Mouse (Mus musculus) forebrain, embryonic 14.5 days (tissue): Measurements from ENCODE around the gene Sgo2b. TPM values are rescaled to one million over a fixed set of nuclear protein-coding genes. Genes with fewer than 3 reads are reported as not detected.

Experiments
- ATAC-seq: fragments of 200-750 bp; cut with Nextera tagmentation; 2 replicates; pipeline ENCODE4 v1.8.0; 2017; ENCODE audit warnings: mild to moderate bottlenecking, moderate library complexity
- DNase-seq: peaks from one replicate; pipeline ENCODE4 v3.0.0-alpha.2; 2015; ENCODE audit warnings: low spot score
- H3K27ac ChIP-seq: fragments of 300-500 bp; sonication (generic); 2 replicates; pipeline ENCODE4 v1.5.1; 2014; ENCODE audit warnings: low read depth, mild to moderate bottlenecking, control low read depth, low read length, moderate library complexity
- H3K27me3 ChIP-seq: fragments of 300-500 bp; sonication (generic); replicated peaks from 2 replicates; pipeline ENCODE4 v1.6.1; 2014; ENCODE audit warnings: low read length, control low read depth, mixed read lengths; ENCODE audit not compliant: control insufficient read depth, insufficient read depth
- H3K36me3 ChIP-seq: fragments of 300-500 bp; sonication (generic); 2 replicates; pipeline ENCODE4 v1.6.1; 2014; ENCODE audit warnings: low read length, control low read depth; ENCODE audit not compliant: control insufficient read depth, insufficient read depth
- H3K4me1 ChIP-seq: fragments of 300-500 bp; sonication (generic); 2 replicates; pipeline ENCODE4 v1.6.1; 2014; ENCODE audit warnings: antibody characterized with exemption, low read length, control low read depth; ENCODE audit not compliant: control insufficient read depth, insufficient read depth
- H3K4me2 ChIP-seq: fragments of 300-500 bp; sonication (generic); 2 replicates; pipeline ENCODE4 v1.6.1; 2014; ENCODE audit warnings: mild to moderate bottlenecking, control low read depth, low read length
- H3K4me3 ChIP-seq: fragments of 300-500 bp; sonication (generic); 2 replicates; pipeline ENCODE4 v1.5.1; 2014; ENCODE audit warnings: low read depth, low read length, control low read depth
- H3K9ac ChIP-seq: fragments of 300-500 bp; sonication (generic); 2 replicates; pipeline ENCODE4 v1.6.1; 2014; ENCODE audit warnings: mild to moderate bottlenecking, low read length, control low read depth, moderate library complexity
- H3K9me3 ChIP-seq: fragments of 300-500 bp; sonication (generic); replicated peaks from 2 replicates; pipeline ENCODE4 v1.6.1; 2016; ENCODE audit warnings: low read length, control low read depth, mixed read lengths; ENCODE audit not compliant: control insufficient read depth
- WGBS: fragments of 180-500 bp; shearing (Covaris S2); extraction: QIAGEN DNeasy Blood & Tissue Kit; methylation state at CpG from one replicate; pipeline ENCODE4 v1.1.7; 2014; 5-methylcytosine and 5-hydroxymethylcytosine counted together
- polyA plus RNA-seq: library from polyadenylated mRNA; unstranded; fragments of >200 nt; fragmentation: Nextera tagmentation; extraction: Ambion mirVana; gene quantifications from 2 replicates; pipeline ENCODE4 v1.2.1, GENCODE M21; 2014

Gene Sgo2b
- polyA plus RNA-seq, 1 experiment from 2014 or later: not detected

DNA sequence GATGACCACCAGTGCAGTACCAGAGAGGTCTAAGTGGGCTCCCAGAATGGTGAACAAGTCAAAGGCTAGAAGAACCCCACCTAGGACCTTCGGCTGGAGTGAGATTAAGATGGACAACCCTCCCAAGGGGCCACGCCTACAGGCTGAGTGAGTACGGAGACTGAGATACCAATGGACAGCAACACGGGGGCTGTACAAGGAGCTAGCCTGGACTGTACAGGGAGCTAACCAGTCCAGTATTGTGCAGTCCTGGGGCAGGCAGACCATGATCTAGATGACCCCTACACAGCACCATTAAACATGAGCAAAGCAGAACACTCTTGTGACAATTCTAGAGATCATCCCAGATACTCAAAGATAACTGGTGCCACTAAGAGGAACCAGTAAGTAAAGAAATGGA, 73.7 kb downstream of the Sgo2b start:
- Histone ChIP-seq H3K9ac (no peak overlapping the region), H3K4me2 (no peak overlapping the region), H3K27me3 (no peaks in the 10 kb centered on the region), H3K27ac (no peak overlapping the region), H3K4me1 (no peaks in the 10 kb centered on the region), H3K36me3 (no peaks in the 10 kb centered on the region), H3K4me3 (no peak overlapping the region), H3K9me3 (no peaks in the 10 kb centered on the region)
- no peak for DNase-seq
- WGBS: 85% methylated on average over 4 of the region's 4 CpGs
- ATAC-seq: no peak

DNA sequence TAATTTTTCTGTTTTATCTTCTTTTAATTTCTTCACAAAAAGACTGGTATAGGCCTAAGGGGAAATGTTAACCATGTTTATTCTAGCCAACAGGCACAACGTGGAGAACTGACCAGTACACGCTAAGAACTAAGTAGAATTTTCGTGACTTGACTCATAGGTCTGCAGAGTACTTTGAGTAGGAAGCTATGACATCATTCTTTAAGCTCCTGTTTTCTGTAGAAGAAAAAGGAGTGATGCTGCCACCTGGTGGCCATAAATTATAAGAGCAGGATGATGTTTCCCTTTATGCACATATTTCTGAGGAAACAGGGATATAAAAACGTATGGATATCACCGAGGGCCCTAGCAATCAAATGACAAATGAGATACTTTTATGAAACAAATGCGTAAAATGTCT, 74.7 kb downstream of the Sgo2b start:
- Histone ChIP-seq H3K27me3 (no peaks in the 10 kb centered on the region), H3K36me3 (no peaks in the 10 kb centered on the region), H3K4me2 (no peak overlapping the region), H3K9me3 (no peaks in the 10 kb centered on the region), H3K9ac (no peak overlapping the region), H3K4me3 (no peak overlapping the region), H3K27ac (no peak overlapping the region), H3K4me1 (no peaks in the 10 kb centered on the region)
- ATAC-seq: peak; percentile 93
- WGBS: 17% methylated on average over 6 of the region's 6 CpGs
- peak; percentile 90 for DNase-seq

DNA sequence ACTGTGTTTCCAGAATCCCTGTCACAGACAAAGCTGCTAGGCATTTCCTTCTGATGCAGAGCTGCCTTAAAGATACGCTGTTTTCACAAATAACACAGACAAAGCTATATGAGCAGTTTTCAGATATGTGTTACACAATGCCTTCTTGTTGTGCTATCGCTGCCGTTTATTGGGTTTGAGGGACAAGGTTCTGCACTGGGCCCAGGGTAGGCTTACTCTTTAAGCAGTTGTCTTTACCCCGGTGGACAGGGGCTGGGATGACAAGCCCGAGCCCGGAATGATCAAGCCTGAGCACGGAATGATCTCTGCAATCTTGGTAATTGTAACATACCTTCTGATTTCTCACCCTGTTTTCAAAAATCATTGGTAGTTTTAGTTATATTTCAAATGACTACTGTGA, 75.1 kb downstream of the Sgo2b start:
- no peak overlapping the region for H3K9ac ChIP-seq
- H3K27me3 ChIP-seq: no peaks in the 10 kb centered on the region
- H3K4me1 ChIP-seq: no peaks in the 10 kb centered on the region
- no peak overlapping the region for H3K27ac ChIP-seq
- H3K36me3 ChIP-seq: no peaks in the 10 kb centered on the region
- H3K4me2 ChIP-seq: no peak overlapping the region
- 88% methylated on average over 7 of the region's 7 CpGs for WGBS
- H3K4me3 ChIP-seq: no peak overlapping the region
- no peaks in the 10 kb centered on the region for H3K9me3 ChIP-seq
- DNase-seq: peak; percentile 2
- ATAC-seq: peak; percentile 76
